Mouse (Mus musculus): ENCODE results near the gene Tbc1d22a. TPM values are rescaled to one million over a fixed set of nuclear protein-coding genes. Genes with fewer than 3 reads are reported as not detected.
A peak's percentile ranks its signal among the peaks of the same experiment; 100 is the strongest.
"Not testable (repeated sequence)": the region's sequence is repeated elsewhere in the genome, so short reads cannot be mapped to it uniquely, and the experiment has no call there.

Gene Tbc1d22a
- total RNA-seq, 2 experiments from 2014 or later: 23.2 to 24.5 TPM

- DNase-seq (ENCODE audit: low spot score in 2 of 2): no peak
- intact Hi-C loops (cut with DNase I): no loop called here
Observed at GRCm38 (mm10) chr15:86199482-86199881, 14.8 kb upstream of the Tbc1d22a start.

GRCm38 (mm10) chr15:86200169-86200568 lies 14.1 kb upstream of the Tbc1d22a start:
- intact Hi-C loops (cut with DNase I): no loop called here
- DNase-seq (ENCODE audit: low spot score in 2 of 2): no peak

GRCm38 (mm10) chr15:86201095-86201494 lies 13.2 kb upstream of the Tbc1d22a start:
- intact Hi-C loops (cut with DNase I): no loop called here
- DNase-seq (ENCODE audit: low spot score in 2 of 2): peak in 1 of 2 experiments; percentile 45

- DNase-seq (ENCODE audit: low spot score in 2 of 2): no peak
- intact Hi-C loops (cut with DNase I): no loop called here
Observed at GRCm38 (mm10) chr15:86201696-86202330, 12.4 kb upstream of the Tbc1d22a start.

GRCm38 (mm10) chr15:86202640-86203039 lies 11.6 kb upstream of the Tbc1d22a start:
- intact Hi-C loops (cut with DNase I): no loop called here
- no peak for DNase-seq (ENCODE audit: low spot score in 2 of 2)

- intact Hi-C loops (cut with DNase I): no loop called here
Observed at GRCm38 (mm10) chr15:86203292-86203793, 10.9 kb upstream of the Tbc1d22a start.

GRCm38 (mm10) chr15:86203942-86204561 lies 10.2 kb upstream of the Tbc1d22a start:
- intact Hi-C loops (cut with DNase I): no loop called here
- DNase-seq (ENCODE audit: low spot score in 2 of 2): no peak

More at GRCm38 (mm10) chr15:86203292-86203793, 10.9 kb upstream of the Tbc1d22a start:
- no peak for DNase-seq (ENCODE audit: low spot score in 2 of 2)

GRCm38 (mm10) chr15:86205300-86205699 lies 9.0 kb upstream of the Tbc1d22a start:
- intact Hi-C loops (cut with DNase I): no loop called here
- DNase-seq (ENCODE audit: low spot score in 2 of 2): peak in 1 of 2 experiments; percentile 49

GRCm38 (mm10) chr15:86206385-86206784 lies 7.9 kb upstream of the Tbc1d22a start:
- DNase-seq (ENCODE audit: low spot score in 2 of 2): no peak
- intact Hi-C loops (cut with DNase I): no loop called here

- intact Hi-C loops (cut with DNase I): not testable (repeated sequence)
- peak in 1 of 2 experiments; percentile 40 for DNase-seq (ENCODE audit: low spot score in 2 of 2)
Observed at GRCm38 (mm10) chr15:86212193-86212592, 2.1 kb upstream of the Tbc1d22a start.

GRCm38 (mm10) chr15:86214549-86215201 lies 416 bp downstream of the Tbc1d22a start:
- DNase-seq (ENCODE audit: low spot score in 2 of 2): no peak
- intact Hi-C loops (cut with DNase I): no loop called here

GRCm38 (mm10) chr15:86216641-86217040 lies 2.4 kb downstream of the Tbc1d22a start:
- DNase-seq (ENCODE audit: low spot score in 2 of 2); intact Hi-C loops (cut with DNase I): not testable (repeated sequence)

GRCm38 (mm10) chr15:86219534-86220228 lies 5.4 kb downstream of the Tbc1d22a start:
- DNase-seq (ENCODE audit: low spot score in 2 of 2): no peak
- intact Hi-C loops (cut with DNase I): no loop called here

GRCm38 (mm10) chr15:86220229-86220630 lies 6.0 kb downstream of the Tbc1d22a start:
- intact Hi-C loops (cut with DNase I): no loop called here
- no peak for DNase-seq (ENCODE audit: low spot score in 2 of 2)

- DNase-seq (ENCODE audit: low spot score in 2 of 2): no peak
- intact Hi-C loops (cut with DNase I): no loop called here
Observed at GRCm38 (mm10) chr15:86220715-86221114, 6.5 kb downstream of the Tbc1d22a start.

- DNase-seq (ENCODE audit: low spot score in 2 of 2): no peak
- intact Hi-C loops (cut with DNase I): no loop called here
Observed at GRCm38 (mm10) chr15:86221369-86221768, 7.1 kb downstream of the Tbc1d22a start.

GRCm38 (mm10) chr15:86221901-86222300 lies 7.6 kb downstream of the Tbc1d22a start:
- DNase-seq (ENCODE audit: low spot score in 2 of 2); intact Hi-C loops (cut with DNase I): not testable (repeated sequence)

GRCm38 (mm10) chr15:86224972-86225551 lies 10.8 kb downstream of the Tbc1d22a start:
- intact Hi-C loops (cut with DNase I): loop anchor here (5.0 kb wide), 2 partner anchors 38 to 58 kb away; partner anchors contain the start of gene Cerk
- DNase-seq (ENCODE audit: low spot score in 2 of 2): peak in 1 of 2 experiments; percentile 57

- intact Hi-C loops (cut with DNase I): loop anchor here (5.0 kb wide), 2 partner anchors 39 to 59 kb away; partner anchors contain the start of gene Cerk
- DNase-seq (ENCODE audit: low spot score in 2 of 2): no peak
Observed at GRCm38 (mm10) chr15:86226221-86226620, 12.0 kb downstream of the Tbc1d22a start.
